ENCODE assay signal across 8 mouse cellular contexts in genomic region chr9:122310613-122311049, GRCm38 (mm10). TPM values are rescaled to one million over a fixed set of nuclear protein-coding genes. Genes with fewer than 3 reads are reported as not detected.
DNase-seq lines count a peak whose midpoint lies in the region; ATAC-seq lines count a peak whose summit lies in the region.

No protein-coding gene starts in this region.

- ATAC-seq in hindbrain, embryonic 13.5 days (ENCODE audit: low FRiP score), result peak; percentile 88

- peak; percentile 83 for DNase-seq in R1 (ENCODE audit: low read depth, low spot score)
- peak; percentile 86 to 87 for DNase-seq in cerebellum, postnatal 14 days
- DNase-seq in frontal cortex, postnatal 14 days (ENCODE audit: low spot score in 2 of 2), result peak; percentile 69 to 81
- DNase-seq in layer of hippocampus, postnatal 25 days (ENCODE audit: extremely low spot score in 1 of 2, low spot score in 1 of 2), result peak; percentile 78 to 87
- DNase-seq in lung, postnatal 14 days, result peak; percentile 88
- peak; percentile 82 for DNase-seq in ovary, postnatal 36 days (ENCODE audit: low spot score)
- peak; percentile 84 for DNase-seq in thymus, postnatal 14 days

- peak overlapping the region; percentile 37 for H3K4me3 ChIP-seq in hindbrain, embryonic 13.5 days

- H3K9ac ChIP-seq in hindbrain, embryonic 13.5 days, result peak overlapping the region; percentile 59; the same call in 1 of the 2 replicates

- H3K36me3 ChIP-seq in hindbrain, embryonic 13.5 days, result no peaks in the 10 kb centered on the region

- H3K27me3 ChIP-seq in hindbrain, embryonic 13.5 days, result 0 out of 2 replicates have a peak, but pooled peaks cover 9% of the 10 kb centered on the region

- H3K9me3 ChIP-seq in hindbrain, embryonic 13.5 days, result no peaks in the 10 kb centered on the region

- 11% methylated on average over 18 of the region's 19 CpGs for WGBS in hindbrain, embryonic 13.5 days

- peak overlapping the region; percentile 54 for H3K4me2 ChIP-seq in hindbrain, embryonic 13.5 days

- H3K4me1 ChIP-seq in hindbrain, embryonic 13.5 days (replicated peaks), result no peaks in the 10 kb centered on the region; the same call in 1 of the 2 replicates

- H3K27ac ChIP-seq in hindbrain, embryonic 13.5 days, result peak overlapping the region; percentile 62

RNA-seq across cellular contexts. Expression of gene Ano10, which starts 16.4 kb away (rescaled TPM):
- polyA plus RNA-seq in hindbrain, embryonic 13.5 days (2015; fragmentation: Nextera tagmentation; extraction: Ambion mirVana), result 48.7 and 49.7 TPM in 2 replicates
- total RNA-seq in layer of hippocampus, postnatal 25 days (2021), result 10 to 100 TPM; 22.1 to 24.9 TPM

RNA-seq across cellular contexts. Expression of gene Abhd5, which starts 40.8 kb away (rescaled TPM):
- polyA plus RNA-seq in hindbrain, embryonic 13.5 days (2015; fragmentation: Nextera tagmentation; extraction: Ambion mirVana), result 21.2 and 21.5 TPM in 2 replicates
- total RNA-seq in layer of hippocampus, postnatal 25 days (2021), result 10 to 100 TPM; 20.3 to 22.6 TPM

Comparison
In these comparisons a context has a peak if more than half of its experiments do, and no peak if none do; other contexts are left out.
1. Peak in every context shown above with its lines: DNase-seq, ATAC-seq, H3K4me3 ChIP-seq and H3K27ac ChIP-seq.